Mouse (Mus musculus): Measurements from ENCODE around the gene Dbndd2. TPM values are rescaled to one million over a fixed set of nuclear protein-coding genes. Genes with fewer than 3 reads are reported as not detected.
A peak's percentile ranks its signal among the peaks of the same experiment; 100 is the strongest.

Gene Dbndd2
- polyA plus RNA-seq, 1 experiment: 13.8 TPM

DNA sequence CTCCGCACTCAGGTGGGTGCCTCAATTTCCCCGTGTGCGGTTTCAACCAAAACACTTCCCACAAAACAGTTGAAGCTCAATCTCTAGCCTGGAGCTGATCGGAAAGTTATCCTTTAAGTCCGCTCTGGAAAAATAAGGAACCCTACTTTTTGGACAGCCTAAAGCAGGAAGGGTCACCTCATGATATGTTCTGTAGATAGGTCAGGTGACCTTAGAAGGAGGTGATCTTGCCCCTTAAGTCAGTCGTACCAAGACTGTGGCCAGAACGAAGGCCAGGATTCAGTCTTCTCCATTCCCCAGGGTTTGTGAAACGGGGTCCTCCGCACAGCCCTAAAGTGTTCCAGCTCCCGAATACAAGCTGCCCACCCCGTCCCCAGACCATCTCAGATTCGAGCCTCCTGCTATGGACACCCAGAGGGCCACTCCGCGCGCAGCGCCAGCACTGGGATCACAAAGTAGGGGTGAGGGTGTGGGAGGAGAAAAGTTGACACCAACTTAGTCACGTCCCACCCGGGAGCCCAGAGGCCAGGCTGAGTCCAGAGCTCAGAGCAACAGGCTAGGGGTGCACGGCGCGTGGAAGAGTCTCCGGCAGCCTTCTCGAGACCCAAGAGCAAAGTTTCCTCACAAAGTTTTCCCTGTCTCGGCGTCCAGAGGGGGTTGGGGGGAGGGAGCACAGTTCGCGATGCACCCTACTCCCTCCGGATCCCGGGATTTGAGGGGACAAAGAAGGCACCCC, 43.4 kb upstream of the Dbndd2 start:
- H3K27ac ChIP-seq (ENCODE audit: insufficient read depth, low read length): peak overlapping the region; percentile 68
- peaks cover 10% of the 10 kb centered on the region for H3K4me1 ChIP-seq (ENCODE audit: control insufficient read depth, insufficient read depth, low read length)
- TF ChIP-seq CTCF (IDR thresholded peaks at IDR 0.05; ENCODE audit: borderline replicate concordance, insufficient read depth, low read length): no peak
- no peak; the same call in 1 of the 2 replicates for TF ChIP-seq POLR2A (IDR thresholded peaks at IDR 0.05; ENCODE audit: low read depth, low read length)
- peak overlapping the region; percentile 66 for H3K4me3 ChIP-seq (ENCODE audit: insufficient read depth, low read length)

DNA sequence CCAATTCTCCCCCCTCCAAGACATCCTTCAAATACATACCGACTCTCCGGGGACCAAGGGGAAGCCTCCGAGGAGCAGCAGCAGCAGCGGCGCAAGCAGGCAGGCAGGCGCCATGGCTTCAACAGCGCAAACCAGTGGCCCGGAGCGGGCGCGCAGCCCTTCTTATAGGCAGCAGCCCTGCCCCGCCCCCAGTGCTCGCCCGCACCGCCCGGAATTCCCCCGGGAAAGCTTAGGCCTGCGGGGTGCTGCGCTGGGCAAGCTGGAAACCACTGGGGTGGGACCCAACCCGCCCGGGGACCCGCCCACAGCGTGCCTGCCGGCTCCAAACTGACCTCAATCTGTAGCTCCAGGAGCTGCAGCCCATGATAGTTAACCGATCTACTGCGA, 42.9 kb upstream of the Dbndd2 start:
- Histone ChIP-seq H3K4me1 (ENCODE audit: control insufficient read depth, insufficient read depth, low read length) (peaks cover 6% of the 10 kb centered on the region; the same call in 1 of the 2 replicates), H3K27ac (ENCODE audit: insufficient read depth, low read length) (peak overlapping the region; percentile 68), H3K4me3 (ENCODE audit: insufficient read depth, low read length) (peak overlapping the region; percentile 66)
- TF ChIP-seq CTCF (IDR thresholded peaks at IDR 0.05; ENCODE audit: borderline replicate concordance, insufficient read depth, low read length) (no peak), POLR2A (IDR thresholded peaks at IDR 0.05; ENCODE audit: low read depth, low read length) (peak; percentile 98)

DNA sequence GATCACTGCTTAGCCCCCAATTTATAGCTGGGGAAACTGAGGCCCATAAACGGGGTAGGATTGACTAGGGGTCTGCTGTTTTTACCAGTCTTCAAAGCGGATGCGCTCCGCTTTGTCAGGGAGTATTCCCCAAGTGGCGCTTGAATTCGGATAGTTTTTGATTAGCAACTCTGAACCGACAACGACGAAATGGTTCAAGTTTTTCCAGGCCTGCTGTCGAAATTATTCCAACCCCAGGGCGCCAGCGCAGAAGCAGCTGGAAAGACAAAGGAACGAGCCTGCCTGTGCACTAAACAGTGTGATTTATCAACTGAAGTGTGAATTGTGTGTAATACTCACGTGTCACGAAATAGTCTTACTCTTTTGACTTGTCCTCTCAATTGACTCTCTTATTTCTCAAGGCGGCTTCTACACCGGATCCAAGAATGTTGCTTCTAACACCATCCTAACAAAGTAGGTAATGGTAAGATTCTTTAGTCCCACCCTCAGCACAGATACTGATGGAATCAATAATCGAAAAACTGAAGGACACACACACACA, 42.4 kb upstream of the Dbndd2 start, which contains the start of gene Sdc4:
Gene Sdc4 (minus strand): TSS at position 428 of the 541 bp plus-strand sequence.
- Histone ChIP-seq H3K27ac (ENCODE audit: insufficient read depth, low read length) (peak within 1 kb of the TSS; percentile 68), H3K4me3 (ENCODE audit: insufficient read depth, low read length) (peak within 1 kb of the TSS; percentile 66), H3K4me1 (ENCODE audit: control insufficient read depth, insufficient read depth, low read length) (peaks cover 3% of the 10 kb centered on the region; the same call in 1 of the 2 replicates)
- TF ChIP-seq CTCF (IDR thresholded peaks at IDR 0.05; ENCODE audit: borderline replicate concordance, insufficient read depth, low read length) (no peak), POLR2A (IDR thresholded peaks at IDR 0.05; ENCODE audit: low read depth, low read length) (no peak)

DNA sequence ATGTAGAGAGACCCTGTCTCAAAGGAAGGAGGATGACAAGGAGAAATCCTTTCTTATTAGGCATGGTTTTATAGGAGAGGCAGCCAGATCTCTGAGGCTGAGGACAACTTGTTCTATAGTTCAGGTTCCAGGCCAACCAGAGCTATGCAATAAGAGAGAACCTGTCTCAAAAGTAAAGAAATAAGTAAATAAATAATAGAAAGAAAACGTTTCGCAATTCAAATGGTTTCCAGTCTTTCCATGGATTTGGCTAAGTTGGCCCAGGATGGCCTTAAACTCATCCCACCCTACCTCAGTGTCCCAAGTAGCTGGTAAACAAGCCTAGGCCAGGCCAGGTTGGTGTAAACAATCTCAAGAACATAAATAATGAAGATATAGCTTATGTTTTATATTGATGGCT, 41.2 kb upstream of the Dbndd2 start:
- Histone ChIP-seq H3K4me3 (ENCODE audit: insufficient read depth, low read length) (no peak overlapping the region), H3K4me1 (ENCODE audit: control insufficient read depth, insufficient read depth, low read length) (no peaks in the 10 kb centered on the region), H3K27ac (ENCODE audit: insufficient read depth, low read length) (no peak overlapping the region)
- TF ChIP-seq CTCF (IDR thresholded peaks at IDR 0.05; ENCODE audit: borderline replicate concordance, insufficient read depth, low read length): no peak
- TF ChIP-seq POLR2A (IDR thresholded peaks at IDR 0.05; ENCODE audit: low read depth, low read length): no peak

DNA sequence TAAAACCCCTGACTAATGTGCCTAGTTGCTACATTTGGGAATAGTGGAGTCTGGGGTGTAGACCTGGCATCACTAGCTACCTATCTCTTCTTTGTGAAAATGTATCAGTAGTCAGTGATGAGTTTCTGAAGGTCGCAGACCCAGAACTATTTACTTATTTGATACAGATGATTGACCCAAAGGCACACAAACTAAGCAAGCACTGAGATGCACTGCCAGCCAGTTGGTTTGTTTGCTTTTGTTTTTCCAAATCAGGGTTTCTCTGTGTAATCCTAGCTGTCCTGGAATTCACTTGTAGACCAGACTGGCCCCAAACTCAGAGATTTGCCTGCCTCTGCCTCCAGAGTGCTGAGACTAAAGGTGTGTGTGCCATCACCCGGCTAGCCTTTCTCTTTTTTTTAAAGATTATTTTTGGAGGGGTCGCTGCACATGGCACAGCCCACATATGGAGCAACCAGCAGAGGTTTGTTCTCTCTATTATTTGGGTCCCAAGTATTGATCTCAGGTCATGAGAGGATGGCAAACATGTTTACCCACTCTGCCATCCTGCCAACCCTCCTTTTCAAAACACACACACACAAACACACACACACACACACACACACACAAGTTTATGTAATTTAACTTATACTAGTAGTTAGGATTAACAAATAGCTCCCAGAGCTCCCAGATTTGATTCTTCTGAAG, 40.4 kb upstream of the Dbndd2 start:
- H3K4me3 ChIP-seq (ENCODE audit: insufficient read depth, low read length): no peak overlapping the region
- H3K4me1 ChIP-seq (ENCODE audit: control insufficient read depth, insufficient read depth, low read length): no peaks in the 10 kb centered on the region
- no peak for TF ChIP-seq POLR2A (IDR thresholded peaks at IDR 0.05; ENCODE audit: low read depth, low read length)
- TF ChIP-seq CTCF (IDR thresholded peaks at IDR 0.05; ENCODE audit: borderline replicate concordance, insufficient read depth, low read length): no peak
- H3K27ac ChIP-seq (ENCODE audit: insufficient read depth, low read length): no peak overlapping the region

DNA sequence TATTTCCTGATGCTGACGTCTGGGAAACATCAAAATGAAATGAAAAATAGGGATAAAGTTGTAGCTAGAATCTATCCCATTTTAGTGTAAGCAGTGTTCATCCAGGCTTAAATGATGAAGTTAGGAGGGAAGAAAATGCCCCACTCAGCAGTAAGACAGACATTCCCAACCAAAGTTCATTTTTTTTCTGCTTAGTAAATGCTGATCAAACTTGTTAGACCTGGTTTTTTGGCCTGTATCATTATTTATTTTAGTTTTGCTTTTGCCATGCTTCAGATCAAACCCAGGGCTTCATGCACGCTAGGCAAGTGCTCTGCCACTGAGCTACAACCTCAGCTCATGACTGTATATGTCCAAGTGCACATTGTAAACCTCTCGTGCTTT, 39.8 kb upstream of the Dbndd2 start:
- H3K4me3 ChIP-seq (ENCODE audit: insufficient read depth, low read length): no peak overlapping the region
- no peaks in the 10 kb centered on the region for H3K4me1 ChIP-seq (ENCODE audit: control insufficient read depth, insufficient read depth, low read length)
- TF ChIP-seq CTCF (IDR thresholded peaks at IDR 0.05; ENCODE audit: borderline replicate concordance, insufficient read depth, low read length) (no peak), POLR2A (IDR thresholded peaks at IDR 0.05; ENCODE audit: low read depth, low read length) (no peak)
- H3K27ac ChIP-seq (ENCODE audit: insufficient read depth, low read length): no peak overlapping the region

DNA sequence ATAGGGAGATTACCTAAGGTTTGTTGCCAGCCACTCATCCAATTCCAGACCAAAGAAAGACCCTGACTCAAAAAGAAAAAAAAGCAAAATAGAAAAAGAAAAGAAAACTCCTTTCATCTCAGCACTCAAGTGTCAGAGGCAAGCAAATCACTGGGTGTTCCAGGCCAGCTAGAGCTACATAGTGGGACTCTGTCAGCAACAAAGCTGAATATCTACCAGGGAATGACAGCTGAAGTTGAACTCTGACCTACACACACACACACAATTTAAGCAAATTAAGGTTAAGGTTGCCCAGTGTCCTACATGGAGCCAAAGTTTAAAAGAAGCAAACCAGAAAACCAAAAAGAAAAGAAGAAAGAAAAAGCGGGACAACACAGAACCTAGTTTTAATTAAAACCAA, 37.8 kb upstream of the Dbndd2 start:
- TF ChIP-seq CTCF (IDR thresholded peaks at IDR 0.05; ENCODE audit: borderline replicate concordance, insufficient read depth, low read length): no peak
- TF ChIP-seq POLR2A (IDR thresholded peaks at IDR 0.05; ENCODE audit: low read depth, low read length): no peak
- Histone ChIP-seq H3K4me1 (ENCODE audit: control insufficient read depth, insufficient read depth, low read length) (peaks cover 9% of the 10 kb centered on the region), H3K4me3 (ENCODE audit: insufficient read depth, low read length) (no peak overlapping the region), H3K27ac (ENCODE audit: insufficient read depth, low read length) (no peak overlapping the region)

DNA sequence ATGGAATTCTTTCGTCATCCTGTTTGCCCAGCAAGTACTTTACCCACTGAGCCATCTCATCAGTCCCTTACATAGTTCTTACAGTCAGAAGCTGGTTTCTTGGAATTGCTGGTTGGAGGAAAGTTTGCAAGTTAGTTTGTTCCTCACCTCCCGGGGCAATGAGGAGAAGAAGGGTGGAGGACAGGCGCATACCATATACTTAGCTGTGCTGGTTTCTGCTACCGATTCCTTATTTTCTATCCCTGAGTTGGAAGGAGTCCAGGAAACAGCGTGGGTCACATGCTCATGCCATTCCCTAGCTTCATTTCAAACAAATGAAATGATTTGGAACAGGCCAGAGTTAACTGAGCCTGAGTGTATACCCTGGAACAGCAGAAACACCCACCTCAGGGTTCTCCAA, 37.0 kb upstream of the Dbndd2 start:
- Histone ChIP-seq H3K27ac (ENCODE audit: insufficient read depth, low read length) (no peak overlapping the region), H3K4me3 (ENCODE audit: insufficient read depth, low read length) (no peak overlapping the region), H3K4me1 (ENCODE audit: control insufficient read depth, insufficient read depth, low read length) (peaks cover 9% of the 10 kb centered on the region)
- no peak for TF ChIP-seq POLR2A (IDR thresholded peaks at IDR 0.05; ENCODE audit: low read depth, low read length)
- no peak for TF ChIP-seq CTCF (IDR thresholded peaks at IDR 0.05; ENCODE audit: borderline replicate concordance, insufficient read depth, low read length)

DNA sequence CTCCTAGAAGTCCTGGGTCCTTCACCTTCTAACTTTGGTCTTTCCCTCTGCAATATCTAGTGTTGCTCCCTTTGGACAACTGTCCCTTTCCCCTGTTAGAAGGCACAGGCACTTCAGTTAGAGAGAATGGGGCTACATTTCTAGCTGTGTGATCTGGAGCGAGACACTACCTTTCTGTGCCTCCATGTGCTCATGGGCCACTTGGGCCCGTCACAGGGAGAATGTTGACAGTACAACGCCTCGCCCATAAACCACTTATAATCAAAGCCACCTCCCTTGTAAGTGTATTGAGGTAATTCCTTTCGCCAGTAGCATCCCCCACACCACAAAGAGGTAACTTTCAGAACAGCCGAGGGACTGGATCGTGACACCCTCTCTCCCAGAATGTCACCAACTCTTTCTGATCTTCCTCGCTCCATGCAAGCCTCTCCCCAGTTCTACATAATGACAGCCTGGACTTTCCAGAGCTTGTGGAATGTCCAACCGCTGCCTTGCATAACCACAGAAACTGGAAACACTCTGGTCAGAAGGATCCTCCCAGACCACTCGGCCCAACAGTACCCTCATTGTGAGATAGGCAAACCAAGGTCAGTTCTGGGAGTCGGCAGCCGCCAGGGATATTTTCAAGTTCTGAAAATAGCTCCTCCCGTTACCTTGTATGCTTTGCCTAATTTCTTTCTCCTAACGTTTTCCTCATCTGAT, 36.4 kb upstream of the Dbndd2 start:
- no peak overlapping the region for H3K4me3 ChIP-seq (ENCODE audit: insufficient read depth, low read length)
- TF ChIP-seq POLR2A (IDR thresholded peaks at IDR 0.05; ENCODE audit: low read depth, low read length) (no peak), CTCF (IDR thresholded peaks at IDR 0.05; ENCODE audit: borderline replicate concordance, insufficient read depth, low read length) (no peak)
- H3K4me1 ChIP-seq (ENCODE audit: control insufficient read depth, insufficient read depth, low read length): peaks cover 9% of the 10 kb centered on the region
- H3K27ac ChIP-seq (ENCODE audit: insufficient read depth, low read length): no peak overlapping the region

All from embryonic fibroblast, embryonic 13.5 days (primary cell).